Mouse (Mus musculus) retina, embryonic 14.5 days (tissue): ENCODE measurements around the gene Mfsd11.
"Not testable (repeated sequence)": the region's sequence is repeated elsewhere in the genome, so short reads cannot be mapped to it uniquely, and the experiment has no call there.

ENCODE experiments used
- DNase-seq: peaks from one replicate; pipeline ENCODE4 v3.0.0-alpha.2; 2015; ENCODE audit warnings: low spot score

Gene Mfsd11

DNA sequence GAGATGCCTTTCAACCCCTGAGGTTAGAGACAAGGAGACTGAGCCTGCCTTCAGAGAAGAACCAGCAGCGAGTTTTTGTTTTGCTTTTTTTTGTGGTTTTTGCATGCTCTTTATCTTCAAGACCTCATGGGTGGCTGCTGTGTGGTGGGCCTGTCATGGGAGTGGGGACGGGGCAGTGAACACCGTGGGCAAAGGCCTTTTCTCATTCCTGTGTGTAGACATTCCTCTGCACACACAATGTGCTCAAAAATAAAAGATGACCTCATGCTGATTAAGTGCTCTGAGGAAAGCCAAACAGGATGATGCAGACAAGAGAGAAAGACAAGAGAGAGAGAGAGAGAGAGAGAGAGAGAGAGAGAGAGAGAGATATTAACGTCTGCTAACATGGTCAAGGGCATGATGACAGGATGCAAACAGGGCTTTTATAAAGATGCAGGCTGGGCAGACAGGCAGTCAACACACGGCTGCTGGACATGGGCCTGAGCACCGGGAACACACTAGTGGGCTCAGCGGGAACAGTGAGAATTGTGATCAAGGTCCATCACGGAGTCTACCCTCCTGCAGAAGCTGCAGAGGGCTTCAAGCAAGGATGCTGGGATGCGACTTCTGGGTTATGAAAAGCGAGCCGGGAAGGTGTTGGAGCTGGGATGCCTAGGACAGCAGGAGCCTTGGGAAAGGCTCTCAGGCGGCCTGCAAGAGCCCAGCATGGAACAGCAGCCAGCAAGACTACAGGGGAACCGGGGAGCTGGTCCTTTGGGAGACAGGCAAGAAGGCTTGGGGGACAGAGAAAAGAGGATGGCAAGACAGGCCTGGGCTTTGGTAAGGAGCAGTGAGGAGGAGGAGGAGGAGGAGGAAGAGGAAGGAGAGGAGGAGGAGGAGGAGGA, 30.9 kb upstream of the Mfsd11 start:
- no peak for DNase-seq

DNA sequence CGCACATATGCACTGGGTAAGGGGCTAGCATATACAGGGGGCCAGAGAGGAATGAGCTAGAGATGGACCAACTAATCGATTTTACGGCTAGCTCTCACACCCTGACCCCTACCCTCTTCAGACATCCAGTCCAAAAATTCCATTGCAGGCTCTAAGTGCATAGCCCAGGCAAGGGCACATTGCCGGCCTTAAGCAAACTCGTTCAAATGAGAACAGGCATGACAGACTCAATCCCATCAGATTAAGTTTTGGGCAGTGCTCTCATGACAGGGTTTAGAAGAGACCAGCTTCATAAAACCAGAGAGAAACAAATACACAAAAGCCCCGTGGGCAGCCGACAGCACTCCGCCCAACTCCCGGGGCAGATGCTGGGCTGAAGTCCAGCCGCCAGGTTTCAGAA, 30.0 kb upstream of the Mfsd11 start:
- no peak for DNase-seq

DNA sequence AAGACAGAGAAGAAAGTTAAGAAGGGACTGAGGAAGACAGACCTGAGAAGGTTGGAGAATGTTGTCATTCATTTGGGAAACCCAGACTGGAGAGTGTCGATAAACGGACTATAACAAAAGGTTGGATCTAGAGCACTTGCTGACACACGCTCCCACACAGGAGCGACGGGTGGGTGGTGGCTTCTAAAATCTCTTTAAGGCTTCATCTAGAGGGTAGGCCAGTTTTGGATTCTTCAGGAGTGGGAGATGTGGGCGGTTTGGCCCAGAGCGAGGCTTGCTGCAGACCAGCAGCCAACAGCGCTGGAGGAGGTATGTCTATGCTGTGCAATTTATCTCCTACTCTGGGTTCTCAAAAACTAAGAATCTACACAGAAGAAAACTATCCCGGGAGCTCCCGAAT, 29.6 kb upstream of the Mfsd11 start:
- DNase-seq = no peak

DNA sequence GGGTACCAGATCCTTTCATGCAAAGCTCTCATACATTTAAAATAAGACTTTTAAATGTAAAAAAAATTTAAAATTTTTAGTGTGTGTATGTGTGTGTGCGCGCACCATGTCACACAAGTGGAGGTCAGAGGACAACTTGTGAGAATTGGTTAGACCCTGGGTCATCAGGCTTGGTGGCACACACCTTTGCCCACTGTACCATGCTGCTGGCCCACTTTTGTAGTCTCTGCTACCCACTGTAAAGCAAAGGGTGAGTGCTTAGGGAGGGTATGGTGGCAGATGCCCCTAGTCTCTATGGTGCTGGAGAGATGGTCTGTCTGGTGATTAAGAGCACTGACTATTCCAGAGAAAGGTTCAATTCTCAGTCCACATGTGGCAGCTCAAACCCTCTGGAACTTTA, 29.0 kb upstream of the Mfsd11 start:
- DNase-seq = no peak

DNA sequence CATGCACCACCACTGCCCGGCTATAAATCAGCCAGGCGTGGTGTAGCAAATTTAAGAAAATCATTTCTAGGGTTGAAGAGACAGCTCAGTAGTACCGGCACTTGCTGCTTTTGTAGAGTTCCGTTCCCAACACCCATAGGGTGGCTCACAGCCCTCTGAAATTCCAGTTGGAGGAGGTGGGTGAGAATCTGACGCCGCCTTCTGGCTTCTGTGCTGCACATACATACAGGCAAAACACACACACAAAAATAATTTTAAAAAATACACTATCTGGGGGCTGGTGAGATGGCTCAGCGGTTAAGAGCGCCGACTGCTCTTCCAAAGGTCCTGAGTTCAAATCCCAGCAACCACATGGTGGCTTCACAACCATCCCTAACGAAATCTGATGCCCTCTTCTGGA, 28.4 kb upstream of the Mfsd11 start:
- DNase-seq = not testable (repeated sequence)

DNA sequence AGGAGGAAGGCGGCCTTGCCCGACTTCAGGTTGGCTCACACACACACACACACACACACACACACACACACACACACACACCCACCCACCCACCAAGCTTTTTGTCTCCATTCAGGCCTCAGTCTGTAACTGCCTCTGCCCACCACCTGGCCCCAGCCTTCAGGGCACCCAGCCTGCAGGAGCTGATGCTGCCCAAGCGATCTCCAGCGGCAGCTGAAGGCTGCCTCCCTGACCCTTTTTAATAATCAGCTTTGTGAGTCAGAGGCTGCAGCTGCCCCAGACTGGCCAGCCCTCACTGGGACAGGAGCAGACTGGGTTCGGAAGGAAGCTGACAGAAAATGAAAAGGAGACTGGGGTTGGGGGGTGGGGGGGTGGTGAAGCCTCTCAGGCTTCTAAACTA, 27.0 kb upstream of the Mfsd11 start:
- DNase-seq = peak; percentile 47

DNA sequence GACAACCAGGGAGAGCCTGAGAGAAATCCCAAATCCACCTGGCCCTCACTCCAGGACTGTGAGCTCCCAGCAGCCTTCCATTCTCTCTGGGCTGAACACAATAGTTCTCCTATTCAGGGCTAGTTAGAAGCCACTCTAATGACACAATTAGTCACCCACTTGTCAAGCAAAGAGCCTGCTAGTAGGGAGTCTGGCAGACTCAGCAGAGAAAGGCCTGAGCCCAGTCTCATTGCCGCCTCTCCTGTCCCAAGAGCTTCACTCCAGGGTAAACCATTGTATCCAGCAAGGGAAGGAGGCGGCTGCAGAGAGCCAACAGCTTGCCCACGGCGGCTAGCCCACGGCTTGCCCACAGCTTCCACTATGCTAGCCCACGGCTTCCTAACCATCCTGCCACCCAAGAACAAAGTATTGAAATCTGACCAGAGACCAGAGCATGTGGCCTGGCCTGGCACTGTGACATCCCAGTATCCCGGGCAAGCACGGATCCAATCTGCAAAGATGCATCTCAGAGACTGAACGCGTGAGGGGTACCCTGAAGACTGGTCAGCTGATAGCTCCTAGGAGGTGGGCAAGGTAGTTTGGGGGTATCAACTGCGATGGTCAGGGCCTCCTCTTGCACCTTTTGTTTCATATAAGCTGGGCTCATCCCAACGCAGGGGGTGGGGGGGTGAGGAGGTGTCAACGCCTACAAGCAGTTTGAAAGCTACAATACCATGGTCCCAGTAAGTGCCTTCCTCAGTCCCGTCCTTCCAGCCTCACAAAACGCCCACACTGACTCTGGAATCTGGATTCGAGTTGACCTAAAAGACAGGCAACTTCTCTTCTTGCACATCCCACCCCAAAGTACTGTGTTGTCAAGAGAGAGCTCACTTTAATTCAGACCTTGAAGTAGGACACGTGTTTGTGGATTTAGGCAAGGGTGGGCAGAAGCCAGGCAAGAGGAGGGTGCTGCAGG, 25.4 kb upstream of the Mfsd11 start:
- peak; percentile 65 for DNase-seq

DNA sequence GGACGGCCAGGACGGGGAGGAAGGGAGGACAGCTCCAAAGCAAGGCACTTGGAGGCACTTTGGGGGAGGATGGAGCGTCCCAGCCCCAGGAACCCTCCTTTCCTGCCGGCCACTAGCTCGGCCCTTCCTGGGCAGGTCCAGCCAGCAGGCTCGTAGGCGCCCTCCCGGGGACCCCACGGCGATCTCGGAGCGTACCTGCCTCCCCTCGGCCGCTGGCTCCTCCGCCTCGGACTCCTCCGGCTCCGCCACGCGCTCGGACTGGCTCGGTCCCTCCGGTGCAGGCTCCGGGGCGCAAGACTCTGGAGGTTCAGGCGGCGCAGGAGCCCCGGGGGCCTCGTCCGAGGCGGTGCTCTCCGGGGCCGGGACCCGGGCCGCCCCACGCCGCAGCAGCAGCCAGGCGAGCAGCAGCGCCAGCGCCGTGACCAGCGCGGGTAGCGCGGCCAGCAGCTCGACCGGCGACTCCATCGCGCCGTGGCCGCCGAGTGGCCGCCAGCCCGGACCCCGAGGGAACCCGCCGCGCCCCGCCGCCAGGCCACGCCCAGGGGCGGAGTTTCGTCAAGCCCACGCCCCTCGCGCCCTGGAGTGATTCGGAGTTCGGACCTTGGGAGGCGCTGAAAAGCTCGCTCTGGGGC, 24.6 kb upstream of the Mfsd11 start, which contains the start of gene Mxra7:
Gene Mxra7 (minus strand): TSS at position 513 of the 632 bp plus-strand sequence.
- peak; percentile 83 for DNase-seq

DNA sequence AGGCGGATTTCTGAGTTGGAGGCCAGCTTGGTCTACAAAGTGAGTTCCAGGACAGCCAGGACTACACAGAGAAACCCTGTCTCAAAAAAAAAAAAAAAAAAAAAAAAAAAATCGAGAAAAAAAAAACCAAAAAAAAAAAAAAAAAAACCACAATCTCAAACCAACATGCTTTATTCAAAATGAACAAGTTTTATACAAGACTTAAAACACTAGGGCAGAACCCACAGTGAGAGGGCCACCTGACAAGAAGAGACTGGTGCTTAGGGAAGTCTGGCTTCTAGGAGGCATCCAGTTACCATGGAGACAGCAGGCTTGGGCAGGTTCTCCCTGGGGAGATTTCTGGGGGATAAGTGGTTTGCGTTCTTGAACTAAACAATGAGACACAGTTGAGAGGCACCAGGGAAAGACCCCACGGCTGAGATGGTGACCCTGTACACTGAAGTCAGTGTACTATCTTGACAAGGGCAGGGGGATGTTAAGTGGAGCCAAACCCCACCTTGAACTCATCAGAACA, 20.0 kb upstream of the Mfsd11 start:
- DNase-seq = peak; percentile 67

DNA sequence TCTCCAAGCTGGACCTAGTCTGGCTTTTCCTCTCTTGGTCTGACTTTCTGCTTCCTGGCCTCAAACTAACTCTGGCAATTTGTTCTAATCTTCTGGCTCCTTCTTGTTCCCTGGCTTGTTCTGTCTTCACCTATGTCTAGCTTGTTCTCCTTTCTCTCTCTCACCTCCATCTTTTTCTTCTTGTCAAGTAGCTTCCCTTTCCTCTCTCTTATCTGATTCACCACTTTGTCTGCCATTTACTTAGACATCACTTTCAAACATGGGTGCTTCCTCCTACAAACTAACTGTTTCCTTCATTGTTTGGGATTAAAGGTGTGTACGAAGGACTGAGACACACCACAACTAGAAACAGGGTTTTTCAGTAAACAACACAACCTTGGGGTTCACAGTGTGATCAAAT, 17.3 kb upstream of the Mfsd11 start:
- no peak for DNase-seq

DNA sequence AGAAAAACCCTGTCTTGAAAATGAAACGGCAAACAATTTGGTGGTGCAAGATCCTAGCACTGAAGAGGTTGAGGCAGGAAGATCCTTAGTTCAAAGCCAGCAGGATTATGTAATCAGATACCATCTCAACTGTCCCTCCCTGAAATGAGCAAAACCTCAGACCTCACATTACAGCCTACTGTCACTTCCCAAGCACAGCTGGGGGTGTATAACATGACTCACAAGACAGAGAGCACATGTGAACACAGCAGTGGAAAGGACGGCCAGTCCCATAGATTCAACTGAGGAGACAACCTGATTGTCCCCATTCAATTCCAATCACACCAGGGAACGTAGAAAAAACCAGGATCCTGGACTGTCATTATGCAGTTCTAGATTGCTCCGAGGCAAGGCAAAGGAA, 16.0 kb upstream of the Mfsd11 start:
- no peak for DNase-seq

DNA sequence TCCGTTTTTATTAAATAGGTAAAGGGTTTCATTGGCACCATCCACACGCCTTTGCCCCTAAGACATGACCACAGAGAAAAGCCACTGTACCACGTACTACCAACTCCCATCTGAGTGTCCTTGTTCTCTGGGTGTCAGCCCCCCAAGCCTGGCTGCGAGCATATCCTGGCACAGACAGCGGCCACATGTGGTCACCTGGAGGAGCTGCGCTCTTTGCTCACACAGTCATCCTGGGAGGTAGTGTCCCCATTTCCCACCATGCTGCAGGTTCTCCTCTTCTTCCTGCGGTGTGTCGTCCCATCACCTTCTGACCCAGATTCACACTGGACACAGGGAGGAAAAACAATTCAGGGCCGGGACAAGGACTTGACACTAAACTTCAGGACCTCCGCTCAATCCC, 14.8 kb upstream of the Mfsd11 start:
- no peak for DNase-seq

DNA sequence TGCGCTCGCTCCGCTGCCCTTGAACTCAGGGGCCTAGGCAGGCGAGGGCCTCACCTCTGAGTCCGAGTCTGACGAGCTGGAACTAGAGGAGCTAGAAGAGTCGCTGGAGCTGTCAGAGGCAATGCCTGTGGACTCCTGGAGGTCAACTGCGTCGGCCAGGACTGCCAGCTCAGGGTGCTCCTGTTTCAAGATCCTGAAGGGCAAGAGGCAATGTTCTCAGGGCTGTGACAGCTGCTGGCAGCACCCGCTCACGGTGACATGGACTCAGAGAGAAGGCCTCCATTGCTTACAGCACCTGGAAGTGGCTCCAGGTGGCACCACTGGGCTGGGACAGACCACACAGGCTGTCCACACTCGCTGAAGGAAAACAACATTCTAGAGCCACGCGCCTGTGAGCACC, 13.3 kb upstream of the Mfsd11 start:
- no peak for DNase-seq

DNA sequence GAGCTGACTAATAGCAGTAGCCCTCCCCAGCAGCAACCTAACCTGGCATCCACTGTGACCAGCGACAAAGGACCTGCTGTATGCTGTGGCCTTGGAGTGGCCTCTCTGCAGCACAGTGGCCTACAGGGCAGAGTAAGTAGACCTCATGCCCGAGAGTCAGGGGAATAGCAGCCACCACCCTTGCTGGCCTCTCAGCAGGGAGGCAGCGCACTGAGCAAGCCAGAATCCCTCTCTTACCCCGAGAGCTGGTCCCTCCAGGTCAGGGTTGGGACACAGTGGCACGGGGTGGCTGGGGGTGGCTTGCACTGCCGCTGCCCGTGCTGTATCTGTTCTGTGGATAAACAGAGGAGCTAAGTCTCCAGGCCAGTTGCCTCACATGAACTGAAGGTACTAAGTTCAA, 12.6 kb upstream of the Mfsd11 start:
- DNase-seq = no peak

DNA sequence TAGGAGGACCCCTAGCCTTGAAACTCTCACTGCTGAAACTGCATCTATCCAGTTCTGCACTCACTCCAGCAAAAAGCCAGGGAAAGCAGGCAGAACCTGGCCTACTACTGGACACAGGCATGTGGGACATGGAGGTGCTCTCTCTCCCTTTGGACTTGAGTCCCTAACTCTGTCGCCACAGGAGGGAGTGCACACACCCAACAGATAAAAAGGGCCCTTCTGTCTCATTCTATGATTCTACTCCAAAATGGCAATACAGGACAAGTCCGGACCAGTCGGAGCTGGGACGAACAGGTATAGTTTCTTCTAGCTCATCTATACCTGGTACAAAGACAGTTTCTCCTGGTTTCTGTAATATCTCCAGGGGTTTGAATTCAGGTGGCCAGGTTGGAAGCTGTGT, 11.5 kb upstream of the Mfsd11 start:
- DNase-seq = no peak

DNA sequence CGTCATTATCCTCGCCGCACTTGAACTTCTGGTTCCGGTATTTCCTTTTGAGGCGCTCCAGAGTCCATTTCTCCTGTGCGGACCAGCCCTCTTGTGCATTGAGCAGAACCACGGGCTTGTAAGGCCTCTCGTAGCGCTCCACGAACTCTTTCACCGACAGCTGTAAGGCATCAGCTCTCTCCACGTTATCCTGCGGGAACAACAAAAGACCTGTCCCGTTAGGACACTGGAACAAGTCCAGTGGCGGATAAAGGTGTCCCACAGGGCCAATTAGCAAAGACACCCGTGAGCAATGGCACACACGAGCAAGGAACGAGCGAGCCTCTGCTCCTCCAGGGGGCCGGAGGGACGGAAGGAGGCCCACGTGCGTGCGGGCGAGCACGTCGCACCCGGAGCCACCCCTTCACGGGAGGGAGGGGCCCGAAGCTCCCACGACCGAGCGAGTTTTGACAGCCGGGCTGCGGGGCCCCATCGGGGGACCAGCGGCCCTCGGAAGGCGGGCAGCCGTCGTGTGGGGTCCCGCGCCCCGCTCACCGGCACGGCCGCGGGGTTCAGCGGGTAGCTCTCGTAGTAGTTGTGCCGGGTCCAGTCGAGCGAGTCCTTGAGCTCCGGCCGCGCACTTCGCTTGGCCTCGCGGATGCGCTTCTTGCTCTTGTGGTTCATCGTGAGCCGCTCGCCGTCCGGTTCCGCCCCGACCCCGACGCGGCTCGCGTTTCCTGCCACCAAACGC, 9.5 kb upstream of the Mfsd11 start:
- DNase-seq = peak; percentile 67

DNA sequence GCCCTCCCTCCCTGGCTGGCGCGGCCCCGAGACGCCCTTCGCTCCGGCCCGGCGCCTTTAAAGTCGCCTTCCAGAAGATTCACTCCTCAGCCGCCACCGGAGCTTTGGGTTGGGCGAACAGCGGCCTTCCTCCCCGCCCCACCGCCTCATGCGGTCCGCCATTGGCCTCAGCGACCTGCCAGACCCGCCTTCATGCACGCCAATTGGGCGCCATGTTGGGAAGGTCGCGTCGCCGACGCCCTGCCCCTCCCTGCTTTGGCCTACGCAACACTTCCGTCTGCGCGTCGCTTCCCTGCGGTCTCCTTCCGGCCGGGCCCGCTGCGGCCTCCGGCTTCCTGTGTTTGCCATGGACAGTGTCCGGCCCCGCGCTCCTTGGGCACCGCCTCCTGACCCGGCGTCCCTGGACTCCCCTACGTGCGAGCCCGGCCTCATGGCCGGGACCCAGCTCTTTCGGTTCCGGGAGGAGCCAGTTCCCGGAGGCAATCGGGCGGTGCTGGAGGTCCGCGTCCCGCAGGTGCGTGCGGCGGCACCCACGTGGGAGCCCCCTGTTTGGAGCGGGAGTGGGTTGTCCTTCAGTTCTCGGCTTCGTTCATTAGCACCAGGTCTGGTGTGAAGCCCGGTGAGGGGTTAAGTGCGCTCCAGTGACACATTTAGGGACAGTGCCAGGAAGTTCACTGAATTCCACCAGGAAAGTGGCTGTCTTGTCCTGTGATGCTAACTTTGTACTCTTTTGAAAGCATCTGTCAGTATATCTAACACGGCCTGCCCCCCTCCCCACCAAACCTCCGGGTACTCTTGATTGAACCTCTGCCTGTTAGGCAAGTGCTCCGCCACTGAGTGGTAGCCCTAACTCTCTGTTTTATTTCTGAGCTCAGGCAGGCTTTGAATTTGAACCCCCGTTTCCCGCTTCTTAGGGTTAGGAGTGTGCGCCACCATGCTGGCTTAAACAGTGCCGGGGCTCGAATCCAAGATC, 8.7 kb upstream of the Mfsd11 start, which contains the start of the genes Mettl23 and Jmjd6:
Gene Mettl23 (plus strand): TSS at position 18 of the 973 bp plus-strand sequence.
Gene Jmjd6 (minus strand): TSS at position 189 of the 973 bp plus-strand sequence.
- peak; percentile 96 for DNase-seq

DNA sequence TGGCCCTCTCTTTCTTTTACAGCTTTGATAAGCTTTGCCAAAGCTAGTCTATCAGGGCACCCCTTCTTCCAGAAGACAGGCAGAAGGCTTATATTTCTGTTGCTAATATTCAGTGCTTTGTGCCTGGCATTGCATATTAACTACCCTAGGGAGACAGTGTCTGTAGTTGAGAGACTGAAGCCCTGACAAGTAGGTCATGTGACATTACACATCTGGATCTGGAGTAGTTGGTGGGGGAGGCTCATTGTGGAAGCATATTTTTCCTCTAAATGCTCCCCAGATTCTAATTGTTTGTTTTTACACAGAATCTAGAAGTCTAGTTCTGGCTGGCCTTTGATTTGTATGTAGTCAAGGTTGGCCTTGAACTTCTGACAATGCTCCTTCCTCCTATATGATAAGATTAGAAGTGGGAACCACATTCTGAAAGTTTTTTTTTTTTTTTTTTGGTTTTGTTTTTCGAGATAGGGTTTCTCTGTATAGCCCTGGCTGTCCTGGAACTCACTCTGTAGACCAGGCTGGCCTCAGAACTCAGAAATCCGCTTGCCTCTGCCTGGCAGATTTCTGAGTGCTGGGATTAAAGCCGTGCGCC, 5.6 kb upstream of the Mfsd11 start:
- no peak for DNase-seq

DNA sequence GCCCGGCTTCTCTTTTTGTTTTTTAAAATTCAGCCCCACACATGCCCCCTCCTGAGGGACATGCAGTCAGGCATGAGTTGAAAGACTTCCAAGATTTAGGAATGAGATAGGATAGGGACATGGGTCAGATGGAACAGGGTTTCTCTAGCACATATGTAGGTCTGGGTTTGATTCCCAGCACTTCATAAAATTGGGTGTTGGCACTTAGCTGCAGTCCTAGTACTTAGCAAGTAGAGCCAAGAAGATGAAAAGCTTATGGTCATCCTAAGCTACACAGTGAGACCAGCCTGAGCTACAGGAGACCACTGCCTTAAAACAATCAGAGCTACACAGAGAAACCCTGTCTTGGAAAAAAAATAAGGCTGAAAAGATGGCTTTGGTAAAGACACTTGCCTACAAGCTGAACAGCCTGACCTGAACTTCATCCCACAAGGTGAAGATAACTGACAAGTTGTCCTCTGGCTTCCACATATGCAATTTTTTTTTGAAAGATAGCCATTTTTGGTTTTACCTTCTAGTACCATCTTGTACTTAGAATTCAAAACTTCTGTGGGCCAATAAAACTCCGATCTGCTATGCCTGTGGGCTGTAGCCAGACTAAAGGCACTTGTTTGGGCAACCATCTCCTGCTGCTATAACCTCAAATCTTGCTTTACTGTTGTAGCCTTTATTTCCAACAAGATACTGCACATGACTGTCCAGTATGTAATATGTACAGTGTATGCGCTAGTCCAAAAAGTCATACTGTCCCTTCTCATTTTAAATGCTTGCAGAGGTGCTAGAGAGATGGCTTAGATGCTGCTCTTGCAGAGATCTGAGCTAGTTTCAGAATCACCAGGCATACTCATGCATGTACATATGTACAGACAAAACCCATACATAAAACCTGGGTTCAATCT, 4.8 kb upstream of the Mfsd11 start:
- DNase-seq = no peak
